Comparison of ENCODE assay signal across 8 mouse cellular contexts in genomic region chr15:86134941-86135783, GRCm38 (mm10). TPM values are rescaled to one million over a fixed set of nuclear protein-coding genes. Genes with fewer than 3 reads are reported as not detected.
A peak's percentile ranks its signal among the peaks of the same experiment; 100 is the strongest.
DNase-seq lines count a peak whose midpoint lies in the region; ATAC-seq lines count a peak whose summit lies in the region.

No protein-coding gene starts in this region.

- peaks cover 65% of the 10 kb centered on the region for H3K36me3 ChIP-seq in hindbrain, embryonic 14.5 days (replicated peaks; ENCODE audit: control insufficient read depth, insufficient read depth)

- peak; percentile 91 for DNase-seq in MN1 (ENCODE audit: low spot score)
- DNase-seq in cerebellum, adult 18-20 months: peak; percentile 84 to 90
- DNase-seq in forelimb bud, embryonic 11.5 days (ENCODE audit: low read depth, low spot score): peak; percentile 79
- DNase-seq in hindbrain, embryonic 14.5 days (ENCODE audit: low spot score): peak; percentile 96
- peak; percentile 85 to 88 for DNase-seq in layer of hippocampus, postnatal 14 days (ENCODE audit: low spot score in 2 of 2)
- DNase-seq in lung, postnatal 36 days: peak; percentile 90
- peak; percentile 88 for DNase-seq in retina, postnatal 1 day
- DNase-seq in urinary bladder, adult 18-20 months (ENCODE audit: low spot score in 2 of 2): peak; percentile 74 to 86

- no peak overlapping the region for H3K4me2 ChIP-seq in hindbrain, embryonic 14.5 days (replicated peaks)

- H3K27ac ChIP-seq in hindbrain, embryonic 14.5 days: peak overlapping the region; percentile 66

- H3K9me3 ChIP-seq in hindbrain, embryonic 14.5 days (ENCODE audit: control insufficient read depth, low read length): no peaks in the 10 kb centered on the region

- H3K4me3 ChIP-seq in hindbrain, embryonic 14.5 days (replicated peaks; ENCODE audit: low read length): no peak overlapping the region

- ATAC-seq in hindbrain, embryonic 14.5 days (ENCODE audit: low FRiP score): peak; percentile 65

- H3K4me1 ChIP-seq in hindbrain, embryonic 14.5 days (replicated peaks; ENCODE audit: control insufficient read depth, insufficient read depth, low read length): no peaks in the 10 kb centered on the region

- H3K27me3 ChIP-seq in hindbrain, embryonic 14.5 days (ENCODE audit: control insufficient read depth, insufficient read depth, low read length): no peaks in the 10 kb centered on the region

- WGBS in hindbrain, embryonic 14.5 days: 42% methylated on average over 18 of the region's 18 CpGs

- no peak overlapping the region for H3K9ac ChIP-seq in hindbrain, embryonic 14.5 days

RNA-seq across cellular contexts. Expression of gene Cerk, which starts 50.8 kb away (rescaled TPM):
- 28.3 and 31.1 TPM in 2 replicates for polyA plus RNA-seq in hindbrain, embryonic 14.5 days (2014; fragmentation: Nextera tagmentation; extraction: Ambion mirVana)
- total RNA-seq in layer of hippocampus, postnatal 14 days (2021): 10 to 100 TPM; 46.7 to 49.1 TPM
